Mouse (Mus musculus) embryo, embryonic 10 days (tissue): ENCODE measurements around the gene Tmem150b.

Experiments
- DNase-seq: peaks from one replicate; pipeline ENCODE4 v3.0.0-alpha.2; 2015; ENCODE audit warnings: low spot score

Tmem150b gene

GRCm38 (mm10) chr7:4725169-4725568 lies at the start of gene Tmem150b:
Gene Tmem150b, minus strand, starts transcription at chr7:4725249.
- DNase-seq, result no peak

- DNase-seq, result no peak
Measured at GRCm38 (mm10) chr7:4771202-4771601, 46.2 kb upstream of the Tmem150b start, which contains the start of gene Fam71e2. Gene Fam71e2, minus strand, starts transcription at chr7:4771302.

- DNase-seq, result no peak
Measured at GRCm38 (mm10) chr7:4764946-4765710, 40.1 kb upstream of the Tmem150b start.

- no peak for DNase-seq
Measured at GRCm38 (mm10) chr7:4759670-4760069, 34.6 kb upstream of the Tmem150b start.

- peak; percentile 90 for DNase-seq
Measured at GRCm38 (mm10) chr7:4752821-4753570, 27.9 kb upstream of the Tmem150b start, which contains the start of gene Cox6b2. Gene Cox6b2, minus strand, starts transcription at chr7:4753094.

- peak; percentile 67 for DNase-seq
Measured at GRCm38 (mm10) chr7:4751971-4752820, 27.1 kb upstream of the Tmem150b start.

- no peak for DNase-seq
Measured at GRCm38 (mm10) chr7:4749169-4749568, 24.1 kb upstream of the Tmem150b start.

GRCm38 (mm10) chr7:4748321-4748720 lies 23.3 kb upstream of the Tmem150b start:
- DNase-seq, result no peak

- no peak for DNase-seq
Measured at GRCm38 (mm10) chr7:4747156-4747899, 22.3 kb upstream of the Tmem150b start.

- DNase-seq, result no peak
Measured at GRCm38 (mm10) chr7:4746326-4746980, 21.4 kb upstream of the Tmem150b start.

GRCm38 (mm10) chr7:4744886-4745285 lies 19.8 kb upstream of the Tmem150b start:
- no peak for DNase-seq

- DNase-seq, result no peak
Measured at GRCm38 (mm10) chr7:4743354-4743753, 18.3 kb upstream of the Tmem150b start.

GRCm38 (mm10) chr7:4742482-4742819 lies 17.4 kb upstream of the Tmem150b start:
- DNase-seq, result no peak

GRCm38 (mm10) chr7:4741672-4742481 lies 16.8 kb upstream of the Tmem150b start:
- DNase-seq, result no peak

- peak; percentile 59 for DNase-seq
Measured at GRCm38 (mm10) chr7:4741151-4741550, 16.1 kb upstream of the Tmem150b start.

- DNase-seq, result peak; percentile 32
Measured at GRCm38 (mm10) chr7:4740309-4740727, 15.3 kb upstream of the Tmem150b start.

- DNase-seq, result peak; percentile 99
Measured at GRCm38 (mm10) chr7:4739544-4740275, 14.7 kb upstream of the Tmem150b start, which contains the start of gene Kmt5c. Gene Kmt5c, plus strand, starts transcription at chr7:4740115.

GRCm38 (mm10) chr7:4739041-4739543 lies 14.0 kb upstream of the Tmem150b start:
- DNase-seq, result no peak

- no peak for DNase-seq
Measured at GRCm38 (mm10) chr7:4732968-4733392, 7.9 kb upstream of the Tmem150b start.
